Mouse (Mus musculus) Patski (cell line): ENCODE data around the gene Zfp40. TPM values are rescaled to one million over a fixed set of nuclear protein-coding genes. Genes with fewer than 3 reads are reported as not detected.
"Not testable (repeated sequence)": the region's sequence is repeated elsewhere in the genome, so short reads cannot be mapped to it uniquely, and the experiment has no call there.

Source experiments
- ATAC-seq: fragments of 100-300 bp; one replicate; pipeline ENCODE4 v1.8.0; 2021
- CTCF ChIA-PET: fragments of 350-600 bp; sonication (Branson Sonifier 250); formaldehyde crosslinking; loops from one replicate; lab custom pipeline; 2022; ENCODE audit warnings: inconsistent platforms; lab: Charles Lee
- POLR2A ChIA-PET: fragments of 350-600 bp; sonication (Branson Sonifier 250); formaldehyde crosslinking; loops from one replicate; lab custom pipeline; 2022; ENCODE audit warnings: antibody characterized with exemption, inconsistent platforms; lab: Charles Lee
- DNase-seq: peaks from one replicate; pipeline ENCODE4 v3.0.0-alpha.2; 2011; ENCODE audit warnings: low read depth, low spot score
- H3K27me3 ChIP-seq: fragments of 371-371 bp; one replicate; pipeline ENCODE4 v1.5.1; 2021
- CTCF ChIP-seq: fragments of 100-300 bp; IDR thresholded peaks from one replicate; pipeline ENCODE4 v1.5.1; 2021
- in situ Hi-C: fragments of 300-500 bp; cut with MboI; formaldehyde crosslinking; loops from 3 replicates; pipeline ENCODE4 v1.11.1; 2018; ENCODE audit warnings: low pct_unique_long_range_greater_than_20kb, mixed read lengths
- polyA plus RNA-seq: library from polyadenylated mRNA; unstranded; gene quantifications from one replicate; pipeline ENCODE4 v1.2.3, GENCODE M21; 2021

Zfp40 gene
- polyA plus RNA-seq: 5.1 TPM

- no peak for TF ChIP-seq CTCF
- peaks cover 7% of the 10 kb centered on the region for H3K27me3 ChIP-seq
- ATAC-seq: peak; percentile 100
- ChIA-PET CTCF (no interaction called here), POLR2A (interaction anchor here (0.5 to 1.1 kb wide), 2 partner anchors 14 to 327 kb away, joined by 3 to 4 read pairs; no protein-coding TSS in a partner anchor)
- DNase-seq: peak; percentile 71
- in situ Hi-C loops: no loop called here
These were observed at the start of gene Zfp40 for GRCm38 (mm10) chr17:23192453-23193379. TSS of gene Zfp40 (minus strand) at chr17:23193252.

- POLR2A ChIA-PET: no interaction called here
- ATAC-seq: no peak
- H3K27me3 ChIP-seq: peaks cover 4% of the 10 kb centered on the region
- in situ Hi-C loops: no loop called here
- DNase-seq: no peak
- CTCF ChIA-PET: interaction anchor here (1.1 to 1.5 kb wide), 2 partner anchors 341 to 391 kb away, joined by 3 to 5 read pairs; no protein-coding TSS in a partner anchor
- TF ChIP-seq CTCF: peak; percentile 54
These were observed 25.3 kb upstream of the Zfp40 start for GRCm38 (mm10) chr17:23218320-23218719.

- in situ Hi-C loops, CTCF ChIA-PET, POLR2A ChIA-PET, ATAC-seq, H3K27me3 ChIP-seq, DNase-seq: not testable (repeated sequence)
- peak; percentile 43 for TF ChIP-seq CTCF
These were observed 6.8 kb upstream of the Zfp40 start for GRCm38 (mm10) chr17:23199856-23200255.

- in situ Hi-C loops: no loop called here
- DNase-seq: peak; percentile 20
- peaks cover 7% of the 10 kb centered on the region for H3K27me3 ChIP-seq
- CTCF ChIA-PET: interaction anchor here (1.0 kb wide), 1 partner anchor 16 kb away, joined by 3 read pairs; no protein-coding TSS in a partner anchor
- no peak for TF ChIP-seq CTCF
- peak; percentile 93 for ATAC-seq
- POLR2A ChIA-PET: interaction anchor here (0.5 to 1.1 kb wide), 2 partner anchors 15 to 327 kb away, joined by 3 to 4 read pairs; no protein-coding TSS in a partner anchor
These were observed 389 bp upstream of the Zfp40 start for GRCm38 (mm10) chr17:23193441-23193840.

GRCm38 (mm10) chr17:23187680-23188079, 5.4 kb downstream of the Zfp40 start:
- ATAC-seq (no peak), DNase-seq (no peak)
- no peaks in the 10 kb centered on the region for H3K27me3 ChIP-seq
- no peak for TF ChIP-seq CTCF
- in situ Hi-C loops: loop anchor here (10.0 kb wide), 1 partner anchor 357 kb away; no protein-coding TSS in a partner anchor
- ChIA-PET CTCF (no interaction called here), POLR2A (no interaction called here)

Other genes with a start within 250 kb of the Zfp40 start
- not detected for gene Vmn2r-ps130, start 132.1 kb downstream of the Zfp40 start, polyA plus RNA-seq
- 0.01 TPM for gene Vmn2r114, start 119.3 kb upstream of the Zfp40 start, polyA plus RNA-seq
- not detected for gene Vmn2r115, start 150.5 kb upstream of the Zfp40 start, polyA plus RNA-seq
- not detected for gene Vmn2r116, start 191.4 kb upstream of the Zfp40 start, polyA plus RNA-seq